Mouse (Mus musculus): ENCODE data around the gene Enpp1. TPM values are rescaled to one million over a fixed set of nuclear protein-coding genes. Genes with fewer than 3 reads are reported as not detected.

Enpp1 gene
- polyA plus RNA-seq, 1 experiment from 2014 or later, result 0.31 TPM

DNA sequence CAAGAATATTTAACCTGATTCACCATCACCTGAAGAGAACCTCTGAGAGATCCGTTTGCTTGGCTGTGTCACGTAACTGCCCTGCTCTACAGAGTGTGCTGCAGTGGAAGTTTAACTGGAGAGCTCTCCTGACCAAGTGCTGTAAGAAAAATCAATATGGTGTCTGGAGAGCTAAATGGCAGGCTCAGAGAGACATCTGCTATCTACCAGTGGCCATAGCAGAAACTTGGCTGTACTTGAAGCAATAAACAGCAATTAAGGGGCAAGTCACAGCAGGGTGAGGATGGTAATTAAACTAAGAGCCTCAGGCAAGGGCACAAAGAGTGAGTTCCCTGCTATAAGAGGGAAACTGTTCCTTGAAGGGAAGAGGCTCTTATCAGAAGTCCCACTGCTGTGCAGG, 9.3 kb downstream of the Enpp1 start:
- Histone ChIP-seq H3K9me3 (no peaks in the 10 kb centered on the region), H3K4me3 (no peak overlapping the region), H3K27ac (no peak overlapping the region), H3K36me3 (replicated peaks) (no peaks in the 10 kb centered on the region), H3K4me1 (0 out of 2 replicates have a peak, but pooled peaks cover 3% of the 10 kb centered on the region), H3K27me3 (ENCODE audit: poor library complexity, severe bottlenecking) (no peaks in the 10 kb centered on the region)
- DNase-seq (ENCODE audit: extremely low spot score, low spot score), result no peak
- 88% methylated on average over 2 of the region's 2 CpGs for WGBS

DNA sequence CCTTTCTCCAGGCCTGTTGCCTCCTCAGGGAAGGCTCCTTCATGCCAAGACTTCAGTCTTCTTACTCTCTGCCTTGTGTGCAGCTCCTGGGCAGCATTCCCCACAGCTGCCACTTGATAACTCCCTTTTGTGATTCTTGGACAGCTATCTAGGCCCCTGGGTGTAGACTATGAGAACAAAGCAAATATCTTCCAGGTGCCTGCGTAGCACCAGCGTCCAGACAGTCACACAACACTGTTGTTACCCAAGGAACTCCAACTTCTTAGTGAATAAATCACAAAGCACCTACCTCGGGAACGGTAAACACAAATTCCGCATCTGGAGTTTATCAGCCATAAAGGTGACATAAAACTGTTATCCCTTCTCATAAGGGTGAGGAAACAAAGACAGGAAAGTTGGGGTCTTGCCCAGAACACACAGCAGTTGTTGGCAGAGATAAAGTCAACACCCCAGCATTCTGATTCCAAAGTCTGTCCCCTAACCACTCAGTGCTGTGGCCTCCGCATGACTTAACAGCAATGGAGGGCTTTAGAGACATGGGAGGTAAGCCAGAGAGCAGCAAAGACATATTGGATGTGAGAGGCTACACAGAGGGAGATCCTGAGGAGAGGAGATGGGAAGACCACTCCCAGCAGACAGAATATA, 13.7 kb downstream of the Enpp1 start:
- 0 out of 2 replicates have a peak, but pooled peaks cover 3% of the 10 kb centered on the region for H3K4me1 ChIP-seq
- H3K27me3 ChIP-seq (ENCODE audit: poor library complexity, severe bottlenecking), result no peaks in the 10 kb centered on the region
- H3K36me3 ChIP-seq (replicated peaks), result no peaks in the 10 kb centered on the region
- DNase-seq (ENCODE audit: extremely low spot score, low spot score), result no peak
- no peak overlapping the region for H3K4me3 ChIP-seq
- H3K27ac ChIP-seq, result no peak overlapping the region
- H3K9me3 ChIP-seq, result no peaks in the 10 kb centered on the region
- WGBS, result 86% methylated on average over 6 of the region's 6 CpGs

GRCm38 (mm10) chr10:24696761-24697160, 15.2 kb downstream of the Enpp1 start:
- no peaks in the 10 kb centered on the region for H3K9me3 ChIP-seq
- H3K27ac ChIP-seq, result no peak overlapping the region
- no peak for DNase-seq (ENCODE audit: extremely low spot score, low spot score)
- no peaks in the 10 kb centered on the region for H3K27me3 ChIP-seq (ENCODE audit: poor library complexity, severe bottlenecking)
- H3K36me3 ChIP-seq (replicated peaks), result no peaks in the 10 kb centered on the region
- WGBS, result 82% methylated on average over 3 of the region's 3 CpGs
- H3K4me3 ChIP-seq, result no peak overlapping the region
- no peaks in the 10 kb centered on the region for H3K4me1 ChIP-seq

DNA sequence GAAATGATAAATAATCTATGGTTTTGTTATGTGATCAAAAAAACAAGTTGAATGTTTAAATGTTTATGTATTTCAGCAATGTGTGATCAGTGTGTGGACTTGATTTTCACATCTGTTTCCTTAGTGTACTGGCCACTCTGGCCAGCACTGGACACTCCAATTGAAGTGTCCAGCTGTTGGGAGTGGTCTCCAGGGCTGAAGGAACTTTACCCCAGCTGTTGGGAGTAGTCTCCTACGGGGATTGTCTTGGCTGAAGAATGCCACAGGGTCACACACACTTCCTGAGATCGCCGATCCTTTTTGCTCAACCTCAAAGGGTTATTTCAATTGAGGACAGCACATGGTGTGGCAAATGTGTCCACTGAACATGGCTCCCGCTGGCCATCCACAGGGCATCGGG, 16.2 kb downstream of the Enpp1 start:
- WGBS, result 86% methylated on average over 5 of the region's 5 CpGs
- no peak overlapping the region for H3K27ac ChIP-seq
- H3K27me3 ChIP-seq (ENCODE audit: poor library complexity, severe bottlenecking), result no peaks in the 10 kb centered on the region
- H3K4me1 ChIP-seq, result no peaks in the 10 kb centered on the region
- no peaks in the 10 kb centered on the region for H3K9me3 ChIP-seq
- H3K4me3 ChIP-seq, result no peak overlapping the region
- no peaks in the 10 kb centered on the region for H3K36me3 ChIP-seq (replicated peaks)
- DNase-seq (ENCODE audit: extremely low spot score, low spot score), result no peak

- WGBS, result 86% methylated on average over 7 of the region's 7 CpGs
- Histone ChIP-seq H3K27me3 (ENCODE audit: poor library complexity, severe bottlenecking) (no peaks in the 10 kb centered on the region), H3K9me3 (0 out of 2 replicates have a peak, but pooled peaks cover 3% of the 10 kb centered on the region), H3K36me3 (replicated peaks) (no peaks in the 10 kb centered on the region), H3K27ac (no peak overlapping the region), H3K4me1 (no peaks in the 10 kb centered on the region), H3K4me3 (no peak overlapping the region)
- DNase-seq (ENCODE audit: extremely low spot score, low spot score), result no peak
Observed at GRCm38 (mm10) chr10:24682518-24683104, 29.3 kb downstream of the Enpp1 start.

GRCm38 (mm10) chr10:24677681-24678080, 34.3 kb downstream of the Enpp1 start:
- H3K4me3 ChIP-seq, result no peak overlapping the region
- 92% methylated on average over 18 of the region's 18 CpGs for WGBS
- H3K27ac ChIP-seq, result no peak overlapping the region
- DNase-seq (ENCODE audit: extremely low spot score, low spot score), result no peak
- no peaks in the 10 kb centered on the region for H3K27me3 ChIP-seq (ENCODE audit: poor library complexity, severe bottlenecking)
- H3K4me1 ChIP-seq, result no peaks in the 10 kb centered on the region
- no peaks in the 10 kb centered on the region for H3K36me3 ChIP-seq (replicated peaks)
- no peaks in the 10 kb centered on the region for H3K9me3 ChIP-seq

DNA sequence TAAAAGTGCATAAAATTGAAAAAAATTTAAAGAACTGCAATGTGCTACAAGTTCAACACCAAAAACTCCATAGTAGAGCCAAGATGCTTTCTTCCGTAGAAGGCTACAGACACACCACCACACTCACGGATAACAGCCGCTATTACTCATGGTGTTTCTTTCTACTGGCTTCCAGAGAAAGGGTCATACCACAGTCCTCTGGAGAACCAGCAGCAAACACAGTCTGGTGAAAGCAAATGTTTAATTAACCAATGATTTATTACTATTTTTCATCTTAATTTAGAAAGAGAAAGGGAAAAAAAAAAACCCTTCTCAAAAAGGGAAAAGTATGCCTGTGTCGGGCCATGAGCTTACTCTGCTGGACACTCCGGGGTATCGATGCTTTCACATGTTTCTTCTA, 37.7 kb downstream of the Enpp1 start:
- no peaks in the 10 kb centered on the region for H3K4me1 ChIP-seq
- no peak for DNase-seq (ENCODE audit: extremely low spot score, low spot score)
- 97% methylated on average over 6 of the region's 6 CpGs for WGBS
- H3K27me3 ChIP-seq (ENCODE audit: poor library complexity, severe bottlenecking), result no peaks in the 10 kb centered on the region
- H3K36me3 ChIP-seq (replicated peaks), result no peaks in the 10 kb centered on the region
- H3K9me3 ChIP-seq, result no peaks in the 10 kb centered on the region
- H3K27ac ChIP-seq, result no peak overlapping the region
- no peak overlapping the region for H3K4me3 ChIP-seq

- no peak overlapping the region for H3K4me3 ChIP-seq
- no peak for DNase-seq (ENCODE audit: extremely low spot score, low spot score)
- H3K4me1 ChIP-seq, result no peaks in the 10 kb centered on the region
- no peaks in the 10 kb centered on the region for H3K36me3 ChIP-seq (replicated peaks)
- H3K27ac ChIP-seq, result no peak overlapping the region
- 97% methylated on average over 2 of the region's 2 CpGs for WGBS
- H3K27me3 ChIP-seq (ENCODE audit: poor library complexity, severe bottlenecking), result no peaks in the 10 kb centered on the region
- H3K9me3 ChIP-seq, result no peaks in the 10 kb centered on the region
Observed at GRCm38 (mm10) chr10:24672948-24673347, 39.0 kb downstream of the Enpp1 start.

DNA sequence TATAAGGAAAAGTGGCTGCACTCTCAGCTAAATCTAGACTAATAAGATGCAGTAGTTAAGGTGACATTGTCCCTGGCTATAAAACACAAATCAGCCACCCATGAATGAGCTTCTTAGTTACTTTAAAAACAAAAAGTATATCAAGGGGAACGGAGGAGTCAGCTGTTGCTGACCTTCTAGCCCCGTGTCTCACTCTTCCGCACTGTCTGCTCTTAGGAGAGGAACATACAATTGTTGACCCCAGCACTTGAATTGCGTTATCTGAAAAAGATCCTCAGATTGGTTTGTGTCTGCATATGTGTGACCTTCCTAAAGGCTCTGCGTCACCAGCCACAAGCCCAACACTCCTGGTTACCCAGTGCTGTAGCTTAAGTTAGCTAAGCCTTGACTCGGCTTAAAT, 41.4 kb downstream of the Enpp1 start:
- 90% methylated on average over 6 of the region's 6 CpGs for WGBS
- H3K4me3 ChIP-seq, result no peak overlapping the region

GRCm38 (mm10) chr10:24650990-24651569, 60.9 kb downstream of the Enpp1 start:
- no peaks in the 10 kb centered on the region for H3K36me3 ChIP-seq (replicated peaks)
- no peaks in the 10 kb centered on the region for H3K4me1 ChIP-seq
- H3K9me3 ChIP-seq, result no peaks in the 10 kb centered on the region
- H3K27me3 ChIP-seq (ENCODE audit: poor library complexity, severe bottlenecking), result no peaks in the 10 kb centered on the region
- H3K27ac ChIP-seq, result no peak overlapping the region
- WGBS, result 91% methylated on average over 11 of the region's 11 CpGs
- no peak for DNase-seq (ENCODE audit: extremely low spot score, low spot score)
- no peak overlapping the region for H3K4me3 ChIP-seq

More for the DNA sequence above, 41.4 kb downstream of the Enpp1 start:
- no peaks in the 10 kb centered on the region for H3K4me1 ChIP-seq
- H3K9me3 ChIP-seq, result no peaks in the 10 kb centered on the region
- H3K27me3 ChIP-seq (ENCODE audit: poor library complexity, severe bottlenecking), result no peaks in the 10 kb centered on the region
- no peak for DNase-seq (ENCODE audit: extremely low spot score, low spot score)
- H3K27ac ChIP-seq, result no peak overlapping the region
- H3K36me3 ChIP-seq (replicated peaks), result no peaks in the 10 kb centered on the region

DNA sequence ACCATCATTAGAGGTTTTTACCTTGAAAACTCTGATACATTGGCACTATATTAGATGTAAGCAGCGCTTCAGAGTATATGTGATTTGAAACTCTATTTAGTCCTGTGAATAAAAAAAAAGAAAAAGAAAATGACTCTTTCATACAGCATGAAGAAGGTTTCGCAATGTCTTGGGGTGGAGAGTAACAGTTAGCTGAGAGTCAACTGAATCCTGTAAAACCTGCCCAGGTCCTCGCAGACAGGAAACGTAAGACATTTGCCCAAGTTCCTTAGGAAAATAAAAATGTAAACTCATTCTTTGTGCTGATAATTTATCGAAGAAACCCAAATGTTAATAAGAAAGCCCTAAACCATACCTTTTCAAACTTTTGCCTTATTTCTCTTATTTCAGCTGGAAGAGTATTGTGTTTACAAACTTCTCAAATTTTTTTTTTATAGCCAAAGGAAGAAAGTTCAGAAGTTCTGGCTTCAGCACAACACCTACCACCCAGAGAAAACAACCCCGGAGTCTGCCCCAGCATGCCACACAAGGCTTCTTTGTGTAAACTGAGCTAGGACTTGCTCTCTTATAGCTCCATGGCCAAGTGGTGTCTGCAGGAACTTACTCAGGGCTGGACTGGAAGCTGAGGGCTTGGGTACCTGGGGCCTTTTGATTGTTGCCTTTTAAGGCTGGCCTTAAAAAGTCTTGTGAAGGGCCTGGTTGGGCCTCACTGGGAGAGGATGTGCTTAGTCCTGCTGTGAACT, 63.8 kb downstream of the Enpp1 start:
- DNase-seq (ENCODE audit: extremely low spot score, low spot score), result no peak
- H3K4me1 ChIP-seq, result no peaks in the 10 kb centered on the region
- no peaks in the 10 kb centered on the region for H3K27me3 ChIP-seq (ENCODE audit: poor library complexity, severe bottlenecking)
- no peak overlapping the region for H3K27ac ChIP-seq
- H3K9me3 ChIP-seq, result no peaks in the 10 kb centered on the region
- WGBS, result 85% methylated on average over 6 of the region's 6 CpGs
- no peaks in the 10 kb centered on the region for H3K36me3 ChIP-seq (replicated peaks)
- H3K4me3 ChIP-seq, result no peak overlapping the region

DNA sequence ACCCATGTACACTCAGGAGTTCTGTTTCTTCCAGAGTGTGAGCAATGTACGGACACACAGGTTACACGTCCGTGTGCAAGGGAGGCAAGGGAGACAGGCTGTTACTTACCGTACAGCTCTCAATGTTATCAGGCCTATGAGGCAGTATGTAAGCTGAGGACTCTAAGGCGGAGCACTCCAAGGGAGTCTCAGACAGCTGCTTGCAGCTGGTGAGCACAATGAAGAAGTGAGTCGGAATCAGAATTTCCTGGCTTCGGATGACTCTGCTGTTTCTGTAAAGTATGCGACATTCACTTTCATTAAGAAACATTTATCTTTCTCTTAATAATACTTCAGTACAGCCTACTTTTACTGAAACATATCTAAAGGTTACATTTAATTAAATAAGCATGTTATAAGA, 66.8 kb downstream of the Enpp1 start:
- no peaks in the 10 kb centered on the region for H3K9me3 ChIP-seq
- WGBS, result 94% methylated on average over 8 of the region's 8 CpGs
- H3K27ac ChIP-seq, result no peak overlapping the region
- H3K36me3 ChIP-seq (replicated peaks), result no peaks in the 10 kb centered on the region
- no peak for DNase-seq (ENCODE audit: extremely low spot score, low spot score)
- H3K4me3 ChIP-seq, result no peak overlapping the region
- no peaks in the 10 kb centered on the region for H3K27me3 ChIP-seq (ENCODE audit: poor library complexity, severe bottlenecking)
- no peaks in the 10 kb centered on the region for H3K4me1 ChIP-seq
